Mouse (Mus musculus) lung, embryonic 16.5 days (tissue): ENCODE results near the gene Mfng. TPM values are rescaled to one million over a fixed set of nuclear protein-coding genes. Genes with fewer than 3 reads are reported as not detected.
A peak's percentile ranks its signal among the peaks of the same experiment; 100 is the strongest.

Source experiments
- ATAC-seq: fragments of 200-750 bp; cut with Nextera tagmentation; 2 replicates; pipeline ENCODE4 v1.8.0; 2017; ENCODE audit warnings: low read depth, mild to moderate bottlenecking, moderate library complexity
- H3K27ac ChIP-seq: fragments of 300-500 bp; sonication (generic); 2 replicates; pipeline ENCODE4 v1.5.1; 2014; ENCODE audit warnings: mild to moderate bottlenecking, control low read depth, low read length
- H3K27me3 ChIP-seq: fragments of 300-500 bp; sonication (generic); 2 replicates; pipeline ENCODE4 v1.6.1; 2014; ENCODE audit warnings: low read depth, low read length, mixed read lengths; ENCODE audit not compliant: control insufficient read depth, insufficient read depth
- H3K36me3 ChIP-seq: fragments of 300-500 bp; sonication (generic); 2 replicates; pipeline ENCODE4 v1.6.1; 2014; ENCODE audit warnings: low read length; ENCODE audit not compliant: control insufficient read depth, insufficient read depth
- H3K4me1 ChIP-seq: fragments of 300-500 bp; sonication (generic); replicated peaks from 2 replicates; pipeline ENCODE4 v1.6.1; 2014; ENCODE audit warnings: low read length, mixed read lengths; ENCODE audit not compliant: control insufficient read depth, insufficient read depth
- H3K4me2 ChIP-seq: fragments of 300-500 bp; sonication (generic); 2 replicates; pipeline ENCODE4 v1.6.1; 2014; ENCODE audit warnings: low read depth, low read length, control low read depth
- H3K4me3 ChIP-seq: fragments of 300-500 bp; sonication (generic); 2 replicates; pipeline ENCODE4 v1.5.1; 2014; ENCODE audit warnings: mild to moderate bottlenecking, low read length, control low read depth
- H3K9ac ChIP-seq: fragments of 300-500 bp; sonication (generic); 2 replicates; pipeline ENCODE4 v1.6.1; 2014; ENCODE audit warnings: low read length, control low read depth
- H3K9me3 ChIP-seq: fragments of 300-500 bp; sonication (generic); 2 replicates; pipeline ENCODE4 v1.6.1; 2016; ENCODE audit warnings: low read length; ENCODE audit not compliant: control insufficient read depth
- WGBS: fragments of 180-500 bp; shearing (Covaris S2); extraction: QIAGEN DNeasy Blood & Tissue Kit; methylation state at CpG from one replicate; pipeline ENCODE4 v1.1.7; 2014; 5-methylcytosine and 5-hydroxymethylcytosine counted together
- polyA plus RNA-seq: library from polyadenylated mRNA; unstranded; fragments of >200 nt; fragmentation: Nextera tagmentation; extraction: Ambion mirVana; gene quantifications from 2 replicates; pipeline ENCODE4 v1.2.1, GENCODE M21; 2015

Gene Mfng
- polyA plus RNA-seq, 1 experiment from 2014 or later: 40.8 TPM

GRCm38 (mm10) chr15:78755226-78755625, 18.0 kb downstream of the Mfng start:
- no peak overlapping the region for H3K4me2 ChIP-seq
- no peaks in the 10 kb centered on the region for H3K36me3 ChIP-seq
- H3K4me1 ChIP-seq: no peaks in the 10 kb centered on the region
- H3K27me3 ChIP-seq: no peaks in the 10 kb centered on the region
- WGBS: 39% methylated on average over 3 of the region's 3 CpGs
- no peak overlapping the region for H3K4me3 ChIP-seq
- H3K27ac ChIP-seq: no peak overlapping the region
- no peak for ATAC-seq
- no peak overlapping the region for H3K9ac ChIP-seq
- H3K9me3 ChIP-seq: no peaks in the 10 kb centered on the region

- Histone ChIP-seq H3K36me3 (no peaks in the 10 kb centered on the region), H3K9ac (no peak overlapping the region), H3K4me3 (no peak overlapping the region), H3K9me3 (no peaks in the 10 kb centered on the region), H3K27ac (no peak overlapping the region), H3K27me3 (no peaks in the 10 kb centered on the region), H3K4me2 (no peak overlapping the region), H3K4me1 (no peaks in the 10 kb centered on the region)
- no peak for ATAC-seq
- 65% methylated on average over 5 of the region's 5 CpGs for WGBS
Measured at GRCm38 (mm10) chr15:78754144-78754543, 19.1 kb downstream of the Mfng start.

GRCm38 (mm10) chr15:78752991-78753390, 20.3 kb downstream of the Mfng start:
- Histone ChIP-seq H3K9me3 (no peaks in the 10 kb centered on the region), H3K4me3 (no peak overlapping the region), H3K4me1 (no peaks in the 10 kb centered on the region), H3K36me3 (no peaks in the 10 kb centered on the region), H3K9ac (no peak overlapping the region), H3K27me3 (no peaks in the 10 kb centered on the region), H3K27ac (no peak overlapping the region), H3K4me2 (no peak overlapping the region)
- ATAC-seq: no peak

GRCm38 (mm10) chr15:78750608-78751350, 22.5 kb downstream of the Mfng start:
- H3K9me3 ChIP-seq: no peaks in the 10 kb centered on the region
- no peaks in the 10 kb centered on the region for H3K36me3 ChIP-seq
- no peak for ATAC-seq
- H3K4me3 ChIP-seq: no peak overlapping the region
- H3K27me3 ChIP-seq: no peaks in the 10 kb centered on the region
- no peak overlapping the region for H3K27ac ChIP-seq
- no peaks in the 10 kb centered on the region for H3K4me1 ChIP-seq
- no peak overlapping the region for H3K4me2 ChIP-seq
- no peak overlapping the region for H3K9ac ChIP-seq
- WGBS: 58% methylated on average over 6 of the region's 6 CpGs

GRCm38 (mm10) chr15:78749855-78750254, 23.4 kb downstream of the Mfng start:
- H3K4me1 ChIP-seq: no peaks in the 10 kb centered on the region
- no peak overlapping the region for H3K4me3 ChIP-seq
- H3K27ac ChIP-seq: no peak overlapping the region
- 44% methylated on average over 5 of the region's 5 CpGs for WGBS
- no peak overlapping the region for H3K9ac ChIP-seq
- H3K27me3 ChIP-seq: no peaks in the 10 kb centered on the region
- H3K4me2 ChIP-seq: no peak overlapping the region
- H3K36me3 ChIP-seq: no peaks in the 10 kb centered on the region
- peak; percentile 52; the same call in 1 of the 2 replicates for ATAC-seq
- H3K9me3 ChIP-seq: no peaks in the 10 kb centered on the region

GRCm38 (mm10) chr15:78744206-78744605, 29.1 kb downstream of the Mfng start:
- no peaks in the 10 kb centered on the region for H3K36me3 ChIP-seq
- no peak overlapping the region for H3K27ac ChIP-seq
- 3% methylated on average over 5 of the region's 5 CpGs for WGBS
- no peaks in the 10 kb centered on the region for H3K9me3 ChIP-seq
- H3K4me2 ChIP-seq: no peak overlapping the region
- no peak overlapping the region for H3K9ac ChIP-seq
- H3K27me3 ChIP-seq: no peaks in the 10 kb centered on the region
- H3K4me1 ChIP-seq: no peaks in the 10 kb centered on the region
- no peak overlapping the region for H3K4me3 ChIP-seq
- peak; percentile 20; the same call in 1 of the 2 replicates for ATAC-seq

GRCm38 (mm10) chr15:78742831-78743230, 30.4 kb downstream of the Mfng start:
- Histone ChIP-seq H3K36me3 (no peaks in the 10 kb centered on the region), H3K4me1 (no peaks in the 10 kb centered on the region), H3K4me3 (no peak overlapping the region), H3K27ac (no peak overlapping the region), H3K4me2 (no peak overlapping the region), H3K9me3 (no peaks in the 10 kb centered on the region), H3K9ac (no peak overlapping the region), H3K27me3 (no peaks in the 10 kb centered on the region)
- ATAC-seq: no peak
- 65% methylated on average over 8 of the region's 10 CpGs for WGBS

- no peak for ATAC-seq
- H3K4me1 ChIP-seq: 0 out of 2 replicates have a peak, but pooled peaks cover under 1% of the 10 kb centered on the region
- peaks cover 4% of the 10 kb centered on the region; the same call in 1 of the 2 replicates for H3K27me3 ChIP-seq
Measured at GRCm38 (mm10) chr15:78740662-78741061, 32.6 kb downstream of the Mfng start.

GRCm38 (mm10) chr15:78737146-78737545, 36.1 kb downstream of the Mfng start:
- Histone ChIP-seq H3K9ac (no peak overlapping the region), H3K4me1 (0 out of 2 replicates have a peak, but pooled peaks cover 2% of the 10 kb centered on the region), H3K9me3 (no peaks in the 10 kb centered on the region), H3K27ac (no peak overlapping the region), H3K27me3 (peaks cover 4% of the 10 kb centered on the region; the same call in 1 of the 2 replicates), H3K4me2 (no peak overlapping the region), H3K36me3 (no peaks in the 10 kb centered on the region), H3K4me3 (no peak overlapping the region)
- WGBS: 54% methylated on average over 6 of the region's 6 CpGs
- no peak for ATAC-seq

More at GRCm38 (mm10) chr15:78740662-78741061, 32.6 kb downstream of the Mfng start:
- Histone ChIP-seq H3K36me3 (no peaks in the 10 kb centered on the region), H3K4me2 (no peak overlapping the region), H3K4me3 (no peak overlapping the region), H3K9ac (no peak overlapping the region), H3K9me3 (no peaks in the 10 kb centered on the region), H3K27ac (no peak overlapping the region)
- WGBS: 29% methylated on average over 12 of the region's 12 CpGs
